Mouse (Mus musculus): ENCODE measurements at regions not wholly inside any gene's neighbourhood (a gene's known extent, or its start where the extent isn't known, plus 50 kb on each side); places are given as distances from the start of the nearest gene placed in this dataset.

DNA sequence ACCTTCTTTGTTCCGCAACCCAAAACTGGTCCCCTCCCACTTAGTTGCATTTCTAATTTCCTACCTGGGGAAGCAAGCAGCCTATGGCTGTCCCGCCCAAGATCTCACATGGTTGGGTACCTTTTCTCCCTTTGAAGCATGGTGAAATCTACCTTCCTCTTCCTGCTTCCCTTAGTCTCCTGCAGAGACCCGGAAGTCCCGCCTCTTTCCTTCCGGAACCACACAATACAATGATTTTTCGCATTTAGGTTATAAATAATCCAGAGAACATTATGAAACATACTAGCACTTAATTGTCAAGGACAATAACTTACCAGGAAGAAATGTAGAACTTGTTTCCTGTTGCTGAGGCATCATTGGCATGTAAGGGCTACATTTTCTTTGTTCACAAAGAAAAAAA is 58.8 kb downstream of the 1700009N14Rik start:
- DNase-seq (ENCODE audit: low spot score in 2 of 2): no peak
- intact Hi-C loops (cut with DNase I): no loop called here

DNA sequence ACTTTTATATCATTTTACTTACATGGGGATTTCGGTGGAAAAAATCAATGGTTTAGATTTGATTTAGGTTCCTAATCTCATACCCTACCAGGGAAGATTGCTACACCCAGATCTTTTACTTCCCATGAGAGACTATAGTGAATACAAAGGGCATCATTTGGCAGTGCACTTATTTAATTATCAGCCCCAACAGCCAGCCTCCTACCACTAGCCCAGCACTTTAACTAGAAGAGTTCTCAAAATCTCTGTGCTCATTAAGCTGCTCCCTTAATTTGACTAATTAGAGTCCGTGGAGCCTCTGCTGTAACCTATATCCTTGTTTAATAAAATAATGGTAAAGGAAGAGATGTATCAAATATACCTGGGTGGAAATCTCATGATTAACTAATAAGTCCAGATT is 77.4 kb downstream of the 1700009N14Rik start:
- intact Hi-C loops (cut with DNase I): no loop called here
- DNase-seq (ENCODE audit: low spot score in 2 of 2): no peak

DNA sequence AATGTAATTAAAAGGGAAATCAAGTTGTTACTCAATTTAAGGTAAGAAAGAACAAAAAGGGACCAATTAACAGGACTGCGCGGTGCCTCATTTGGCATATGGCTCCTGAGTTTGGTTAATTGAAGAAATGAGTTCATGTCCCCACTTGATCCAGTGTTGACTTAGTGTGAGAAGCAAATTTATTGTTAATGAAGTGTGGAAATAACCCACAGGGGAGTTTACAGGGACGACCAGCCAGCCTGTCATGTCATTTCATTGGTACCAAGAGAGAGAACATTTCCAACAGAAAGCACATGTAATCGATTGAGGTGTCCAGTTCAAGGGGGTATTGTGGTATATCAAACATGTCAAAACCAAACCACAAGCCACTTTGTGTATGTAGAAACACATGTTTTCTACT is 78.6 kb downstream of the 1700009N14Rik start:
- no peak for DNase-seq (ENCODE audit: low spot score in 2 of 2)
- intact Hi-C loops (cut with DNase I): no loop called here

DNA sequence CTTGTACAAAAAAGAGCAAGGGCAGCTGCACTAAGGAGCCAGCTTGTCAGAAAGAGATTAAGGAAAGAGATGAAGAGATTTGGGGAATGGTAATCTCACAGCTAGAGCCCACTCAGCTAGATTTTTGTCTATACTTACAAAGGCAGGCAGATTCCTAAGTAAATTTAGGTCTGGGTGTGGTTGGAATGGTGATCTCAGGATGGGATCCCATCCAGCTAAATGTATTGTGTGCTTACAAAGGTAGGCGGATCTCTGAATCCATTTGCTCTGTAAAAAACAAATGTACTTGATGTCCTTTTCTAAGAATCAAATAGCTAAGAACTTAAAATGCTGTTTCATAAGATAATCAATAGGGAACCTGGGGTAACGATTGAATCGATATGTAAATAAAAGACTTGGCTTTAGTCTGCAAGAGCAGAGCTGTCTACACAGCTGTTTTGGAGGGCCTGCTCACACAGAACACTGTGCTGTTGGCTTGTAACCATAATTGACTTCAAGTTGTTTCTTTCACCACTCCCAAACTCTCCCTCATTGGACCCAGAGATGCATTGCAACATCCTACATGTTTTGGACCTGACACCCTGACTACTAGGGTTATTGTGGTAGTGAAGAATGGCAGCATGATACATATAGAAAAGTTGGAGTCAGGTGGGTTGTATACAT is 106.1 kb downstream of the 1700009N14Rik start:
- no peak for DNase-seq (ENCODE audit: low spot score in 2 of 2)
- intact Hi-C loops (cut with DNase I): no loop called here

DNA sequence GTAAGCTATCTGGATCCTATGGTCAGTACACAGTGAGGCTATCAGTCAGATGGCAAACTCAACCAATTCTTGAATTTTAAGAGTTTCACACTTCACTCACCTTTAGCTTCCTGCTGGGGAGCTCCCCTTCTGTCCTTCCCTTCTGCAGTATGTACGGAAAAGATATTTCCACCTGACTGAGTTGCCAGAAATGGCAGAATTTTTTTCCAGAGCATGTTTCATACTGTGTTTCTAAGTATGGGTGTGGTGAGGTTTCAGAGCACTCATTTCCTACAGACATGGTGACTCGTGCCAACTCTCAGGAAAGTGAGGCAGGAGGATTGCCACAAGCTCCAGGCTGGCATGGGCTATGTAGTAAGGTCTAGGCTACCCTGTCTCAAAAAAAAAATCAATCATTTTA is 147.3 kb downstream of the 1700009N14Rik start:
- intact Hi-C loops (cut with DNase I): no loop called here
- no peak for DNase-seq (ENCODE audit: low spot score in 2 of 2)

DNA sequence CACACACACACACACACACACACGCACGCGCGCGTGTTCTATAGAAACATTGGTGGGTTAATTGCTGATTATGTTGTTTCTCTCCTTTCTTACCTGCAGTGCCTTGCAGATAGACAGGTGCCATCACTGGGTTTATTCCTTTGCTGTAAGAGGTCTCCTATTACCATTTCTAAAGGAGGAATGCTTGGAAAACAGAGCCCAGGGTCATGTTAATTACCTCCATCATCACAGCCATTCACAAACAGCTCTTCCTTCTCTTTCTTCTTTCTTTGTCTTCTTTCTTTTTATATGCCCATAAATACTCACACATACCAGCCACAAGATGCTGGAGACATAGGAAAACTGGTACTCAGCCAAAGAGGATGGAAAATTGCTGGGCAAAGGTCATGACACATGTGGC is 155.0 kb downstream of the 1700009N14Rik start:
- intact Hi-C loops (cut with DNase I): no loop called here
- DNase-seq (ENCODE audit: low spot score in 2 of 2): no peak

DNA sequence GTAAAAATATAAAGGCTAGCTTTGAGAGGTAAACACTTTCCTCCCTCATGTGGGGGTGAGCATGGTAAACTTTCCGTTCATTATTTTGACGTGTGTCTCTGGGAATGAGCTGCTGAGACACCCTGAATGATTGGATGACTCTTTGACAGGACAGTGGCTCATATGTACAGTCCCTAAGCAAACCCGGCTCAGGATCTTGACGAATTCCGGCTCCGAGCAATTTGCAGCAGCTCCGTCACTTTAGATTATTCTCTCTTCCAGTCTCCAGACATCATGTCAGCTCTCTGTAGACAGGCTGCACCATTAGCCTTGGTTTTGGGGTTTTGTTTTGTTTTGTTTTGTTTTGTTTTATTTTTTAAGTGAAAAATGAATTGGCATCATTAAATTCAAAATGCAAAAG is 194.0 kb downstream of the 1700009N14Rik start:
- DNase-seq (ENCODE audit: low spot score in 2 of 2): no peak
- intact Hi-C loops (cut with DNase I): no loop called here

DNA sequence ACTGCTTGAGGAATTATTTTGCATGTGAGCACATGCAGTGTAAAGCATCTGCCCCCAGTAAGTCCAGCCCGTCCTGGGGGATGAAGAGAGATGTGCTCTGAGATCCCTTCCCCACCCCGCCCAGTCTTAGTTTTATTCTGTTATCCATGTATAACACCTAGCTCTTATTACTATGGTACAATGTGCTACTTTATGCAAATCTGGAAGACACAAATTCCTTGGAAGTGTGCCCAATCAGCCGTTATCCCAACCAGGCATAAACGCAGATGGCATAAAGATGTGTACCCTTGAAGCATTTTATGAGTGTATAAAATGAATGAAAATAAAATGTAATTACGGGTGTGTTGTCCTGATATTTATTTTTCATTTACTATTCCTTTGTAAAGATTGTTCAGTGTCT is 194.8 kb downstream of the 1700009N14Rik start:
- intact Hi-C loops (cut with DNase I): no loop called here
- DNase-seq (ENCODE audit: low spot score in 2 of 2): peak; percentile 31 to 47

DNA sequence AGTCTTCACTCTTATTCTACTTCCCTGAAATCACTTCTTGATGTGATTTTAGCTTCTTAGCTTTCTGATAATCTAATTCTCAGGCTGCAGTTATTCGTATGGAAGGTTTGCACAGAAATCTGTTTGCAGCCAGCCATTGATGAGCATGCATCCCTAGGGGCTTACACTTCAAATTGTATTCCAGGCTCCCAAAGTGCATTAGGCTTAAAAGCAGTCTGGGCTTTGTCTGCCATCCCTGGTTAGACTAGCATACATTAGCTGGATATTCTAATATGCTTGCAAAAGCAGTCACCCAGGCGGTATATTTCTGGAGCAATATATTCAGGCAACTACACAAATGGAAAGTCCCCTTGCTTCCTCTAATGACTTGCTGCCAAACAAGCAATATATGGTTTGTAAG is 210.4 kb downstream of the 1700009N14Rik start:
- no peak for DNase-seq (ENCODE audit: low spot score in 2 of 2)
- intact Hi-C loops (cut with DNase I): no loop called here

DNA sequence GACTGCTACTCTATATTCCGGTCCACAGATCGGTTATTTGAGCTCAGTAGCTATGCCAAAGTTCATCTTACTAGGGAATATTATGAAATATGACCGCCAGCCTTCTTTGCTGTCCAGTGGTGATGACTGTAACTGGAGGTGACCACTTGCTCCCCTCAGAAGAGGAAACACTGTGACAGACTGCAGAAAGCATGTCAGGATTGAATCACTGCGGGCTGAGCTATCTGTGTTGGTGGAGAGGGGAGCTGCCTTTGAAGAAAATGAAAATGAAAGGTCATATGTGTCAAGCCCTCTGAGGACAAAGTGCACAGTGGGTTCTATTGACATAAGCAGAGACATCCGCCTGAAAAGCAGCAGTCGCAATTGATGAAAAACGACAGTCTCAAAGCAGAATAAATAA is 222.5 kb downstream of the 1700009N14Rik start:
- intact Hi-C loops (cut with DNase I): no loop called here

DNA sequence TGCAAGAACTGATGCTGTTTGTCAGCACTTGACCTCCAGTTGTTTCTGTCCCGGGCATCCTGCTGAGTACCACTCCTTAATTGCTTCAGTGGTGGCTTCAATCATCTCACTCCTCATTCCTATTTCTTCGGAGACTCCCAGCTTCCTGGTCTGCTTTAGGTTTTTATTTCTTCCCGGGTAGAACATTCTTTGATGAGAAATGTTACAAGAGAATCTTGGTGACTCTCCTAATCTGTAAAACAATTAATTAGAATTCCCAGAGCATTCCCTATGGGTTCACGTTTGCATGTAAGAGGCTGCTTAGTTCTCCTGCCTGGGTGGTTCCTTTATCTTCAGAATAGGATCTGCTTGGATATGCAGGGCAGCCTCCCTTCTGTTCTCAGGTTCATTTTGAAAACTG is 245.1 kb downstream of the 1700009N14Rik start:
- intact Hi-C loops (cut with DNase I): no loop called here
- no peak for DNase-seq (ENCODE audit: low spot score in 2 of 2)

More for the DNA sequence above, 222.5 kb downstream of the 1700009N14Rik start:
- DNase-seq (ENCODE audit: low spot score in 2 of 2): no peak

DNA sequence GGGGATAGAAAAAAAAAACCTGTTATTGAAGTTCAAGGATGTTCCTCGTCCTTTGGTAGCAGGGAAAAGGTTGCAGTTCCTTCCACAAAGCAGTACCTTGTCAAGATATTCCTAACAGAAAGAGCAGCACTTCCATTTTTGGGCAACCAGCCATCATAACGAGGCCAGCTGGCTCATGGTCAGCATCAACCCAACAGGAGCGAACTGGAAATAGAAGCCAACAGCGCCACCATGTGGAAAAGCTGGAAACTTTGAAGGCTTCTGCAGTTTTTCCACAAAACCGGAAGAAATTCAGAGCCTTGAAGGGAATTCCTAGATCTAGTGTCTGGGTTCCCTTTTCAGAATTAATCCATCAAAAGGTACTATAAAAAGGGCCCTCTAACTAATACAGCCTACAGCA is 247.5 kb downstream of the 1700009N14Rik start:
- DNase-seq (ENCODE audit: low spot score in 2 of 2): peak; percentile 77 to 85
- intact Hi-C loops (cut with DNase I): no loop called here

DNA sequence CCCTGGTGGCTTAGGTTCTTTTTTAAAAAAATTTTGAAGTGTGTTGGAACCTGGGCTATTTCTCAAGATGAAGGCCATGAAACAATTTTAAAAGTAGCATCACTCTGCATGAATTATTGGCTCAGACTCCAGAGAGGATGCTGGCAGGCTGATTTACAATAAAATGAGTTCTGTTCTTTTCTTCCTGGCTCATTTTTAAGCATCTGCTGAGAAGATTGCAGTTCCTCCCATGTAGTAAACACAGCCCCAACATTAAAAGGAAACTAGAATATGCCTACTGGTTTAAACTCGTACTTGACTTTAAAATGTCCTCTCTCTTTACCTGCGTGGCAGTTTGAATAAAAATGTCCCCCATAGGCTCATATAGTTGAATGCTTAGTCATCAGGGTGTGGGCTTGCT is 249.3 kb downstream of the 1700009N14Rik start:
- intact Hi-C loops (cut with DNase I): no loop called here
- DNase-seq (ENCODE audit: low spot score in 2 of 2): no peak

DNA sequence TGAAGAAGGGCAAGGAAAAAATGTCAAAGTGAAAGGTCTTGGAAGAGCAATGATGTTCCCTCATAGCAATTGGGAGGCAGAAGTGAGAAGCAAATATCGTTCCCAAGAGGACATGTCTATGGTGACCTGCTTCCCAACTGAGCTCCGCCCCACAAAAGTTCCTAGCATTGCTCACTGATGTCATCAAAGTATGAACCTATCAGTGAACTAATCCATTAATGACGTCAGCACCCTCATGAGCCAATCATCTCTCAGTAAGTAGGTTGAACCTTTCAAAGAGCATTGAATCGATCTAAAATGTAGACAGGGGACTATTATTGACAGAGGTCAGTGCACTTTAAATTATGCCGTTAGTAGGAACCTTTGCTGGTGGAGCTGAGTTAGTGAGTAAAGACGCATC is 267.4 kb downstream of the 1700009N14Rik start:
- intact Hi-C loops (cut with DNase I): no loop called here
- DNase-seq (ENCODE audit: low spot score in 2 of 2): no peak

DNA sequence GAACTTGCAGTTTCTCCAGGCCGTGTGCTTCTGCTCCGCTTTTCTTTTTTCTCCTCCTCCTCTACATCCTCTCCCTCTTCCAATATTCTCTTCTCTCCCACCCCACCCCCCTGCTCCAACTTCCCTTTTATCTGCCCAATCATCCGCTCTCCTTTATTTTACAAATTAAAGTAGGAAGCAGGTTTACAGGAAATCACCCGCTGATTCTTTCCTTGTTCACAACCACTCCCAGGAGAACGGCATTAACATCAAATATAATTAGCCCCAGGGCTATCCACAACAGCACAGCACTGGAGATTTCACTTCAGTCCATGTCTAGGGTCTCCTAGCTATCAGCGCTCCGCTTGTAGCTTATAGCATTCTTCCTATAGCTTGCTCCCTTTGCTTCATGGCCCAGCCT is 268.6 kb downstream of the 1700009N14Rik start:
- no peak for DNase-seq (ENCODE audit: low spot score in 2 of 2)
- intact Hi-C loops (cut with DNase I): no loop called here

DNA sequence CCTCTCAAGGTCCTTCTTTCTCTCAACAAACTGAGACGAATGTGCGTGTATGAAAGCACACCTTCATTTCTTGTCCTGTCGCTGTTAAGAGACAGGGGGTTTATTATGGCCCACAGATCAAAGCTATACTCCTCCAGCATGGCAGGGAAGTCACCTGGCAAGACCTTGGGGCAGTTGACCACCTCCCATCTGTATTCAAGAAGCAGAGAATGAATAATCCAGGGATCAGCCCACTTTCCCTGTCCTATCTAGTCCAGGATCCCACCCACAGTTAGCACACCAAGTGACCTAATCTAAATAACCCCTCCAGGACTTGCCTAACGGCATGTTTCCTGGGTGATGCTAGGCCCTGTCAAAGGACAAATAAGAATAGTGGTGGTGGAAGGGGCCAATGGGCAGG is 269.9 kb downstream of the 1700009N14Rik start:
- intact Hi-C loops (cut with DNase I): no loop called here
- DNase-seq (ENCODE audit: low spot score in 2 of 2): no peak

DNA sequence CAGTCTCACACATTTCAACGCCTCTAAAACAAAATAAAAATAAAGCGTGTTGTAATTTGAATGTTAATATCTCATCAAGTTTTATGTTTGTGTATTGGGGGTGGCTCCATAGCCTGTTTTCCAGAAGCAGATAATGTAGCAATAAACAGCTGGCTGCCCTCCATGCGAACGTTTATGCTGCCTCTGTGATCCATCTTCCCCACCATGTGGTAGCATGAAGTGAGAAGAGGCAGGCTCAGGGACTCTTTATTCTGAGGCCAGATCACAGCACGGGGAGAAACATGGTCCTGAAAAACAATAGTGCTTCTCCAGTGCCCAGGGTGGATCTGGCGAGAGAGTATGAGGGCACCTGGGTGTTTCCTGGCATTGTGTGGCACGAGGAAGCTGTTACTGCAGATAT is 271.4 kb downstream of the 1700009N14Rik start:
- no peak for DNase-seq (ENCODE audit: low spot score in 2 of 2)
- intact Hi-C loops (cut with DNase I): no loop called here

DNA sequence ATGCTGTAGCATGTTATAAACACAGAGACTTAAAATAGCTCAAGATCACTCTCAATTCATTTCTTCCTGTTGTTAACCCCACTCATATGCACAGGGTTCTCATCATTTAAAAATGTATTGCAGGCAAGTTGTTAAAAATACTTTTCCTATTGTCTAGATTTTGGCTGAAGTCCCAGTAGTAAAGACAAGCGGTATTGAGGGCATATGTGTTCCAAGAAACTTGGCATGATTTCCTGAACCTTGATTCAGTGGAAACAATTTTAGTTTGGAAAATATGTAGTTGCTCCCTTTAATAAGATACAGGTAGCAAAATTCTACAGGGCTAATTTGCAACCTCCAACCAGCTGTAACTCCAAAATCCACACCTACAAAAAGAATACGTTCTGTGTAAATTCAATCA is 315.5 kb downstream of the 1700009N14Rik start:
- no peak for DNase-seq (ENCODE audit: low spot score in 2 of 2)
- intact Hi-C loops (cut with DNase I): no loop called here

DNA sequence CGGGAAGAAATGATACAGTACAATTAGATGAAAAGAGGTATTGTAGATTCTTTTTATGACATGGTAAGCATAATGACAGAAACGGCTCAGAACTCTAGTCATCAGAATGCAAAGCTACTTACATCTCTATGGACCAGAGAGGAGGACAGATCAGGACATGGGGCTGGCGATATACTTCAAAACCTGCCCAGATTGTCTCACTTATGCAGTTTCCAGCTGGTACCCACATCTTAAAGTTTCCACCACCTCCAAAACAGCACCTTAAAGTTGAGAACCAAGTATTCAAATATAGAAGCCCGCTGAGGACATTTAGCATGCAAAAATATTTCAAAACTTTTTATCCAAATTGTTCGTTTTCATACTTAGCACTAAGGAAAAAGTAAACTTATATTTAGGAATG is 341.0 kb downstream of the 1700009N14Rik start:
- intact Hi-C loops (cut with DNase I): no loop called here
- no peak for DNase-seq (ENCODE audit: low spot score in 2 of 2)

DNA sequence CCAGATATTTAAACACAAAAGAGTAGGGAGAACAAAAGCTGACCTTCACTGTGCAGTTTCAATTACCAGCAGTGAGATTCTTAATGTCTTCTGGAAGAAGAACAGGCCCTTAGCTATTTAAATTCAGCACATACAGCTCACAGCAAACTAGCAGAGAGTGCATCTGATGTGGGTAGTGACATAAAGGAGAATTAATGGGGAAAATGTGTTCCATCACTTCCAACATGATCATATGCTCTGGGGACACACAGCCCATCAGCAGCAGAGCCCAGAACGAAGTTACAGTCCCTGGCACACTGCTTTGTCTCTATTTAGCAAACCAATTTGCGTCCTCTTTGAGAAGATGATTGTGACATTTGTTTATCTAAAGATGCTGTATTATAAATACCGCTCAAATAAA is 332.9 kb upstream of the Aco1 start:
- DNase-seq (ENCODE audit: low spot score in 2 of 2): no peak
- intact Hi-C loops (cut with DNase I): no loop called here

DNA sequence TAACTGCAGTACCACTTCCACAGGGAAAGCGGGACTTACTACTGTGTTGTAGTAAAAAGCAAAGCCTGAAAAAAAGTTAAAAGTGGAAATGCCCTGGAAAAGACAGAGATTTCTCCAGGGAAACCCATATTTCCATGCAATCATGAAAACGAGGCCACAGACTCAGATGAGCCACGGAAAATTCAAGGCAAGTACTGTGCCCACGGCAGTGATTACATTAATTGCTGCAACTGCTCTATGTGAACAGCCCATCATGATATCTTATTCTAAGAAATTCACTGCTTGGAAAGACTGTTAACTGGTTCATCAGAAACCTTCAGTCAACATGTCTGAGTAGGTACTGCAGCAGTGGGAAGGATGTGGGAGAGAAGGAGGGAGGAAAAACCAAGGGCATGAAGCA is 330.1 kb upstream of the Aco1 start:
- DNase-seq (ENCODE audit: low spot score in 2 of 2): peak in 1 of 2 experiments; percentile 16
- intact Hi-C loops (cut with DNase I): no loop called here

DNA sequence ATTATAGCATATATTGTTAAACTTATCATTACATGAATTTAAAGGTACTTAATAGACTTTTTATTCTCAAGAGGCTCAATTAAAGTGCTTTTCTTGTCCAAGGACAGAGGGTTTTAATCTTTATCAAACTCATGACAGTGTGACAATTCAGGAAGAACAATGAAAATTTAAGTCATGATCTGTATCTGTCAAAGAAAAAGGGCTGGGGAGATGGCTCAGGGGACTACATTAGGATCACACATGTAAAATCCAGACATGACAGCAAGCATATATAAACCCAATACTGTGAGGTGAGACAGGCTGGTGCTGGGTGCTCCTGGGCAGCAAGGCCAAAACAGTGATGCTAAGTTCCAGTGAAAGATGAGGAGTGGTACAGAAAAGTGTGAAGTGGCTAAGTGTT is 327.3 kb upstream of the Aco1 start:
- no peak for DNase-seq (ENCODE audit: low spot score in 2 of 2)
- intact Hi-C loops (cut with DNase I): no loop called here
